Mouse (Mus musculus): ENCODE measurements around the gene Gcn1l1.

DNA sequence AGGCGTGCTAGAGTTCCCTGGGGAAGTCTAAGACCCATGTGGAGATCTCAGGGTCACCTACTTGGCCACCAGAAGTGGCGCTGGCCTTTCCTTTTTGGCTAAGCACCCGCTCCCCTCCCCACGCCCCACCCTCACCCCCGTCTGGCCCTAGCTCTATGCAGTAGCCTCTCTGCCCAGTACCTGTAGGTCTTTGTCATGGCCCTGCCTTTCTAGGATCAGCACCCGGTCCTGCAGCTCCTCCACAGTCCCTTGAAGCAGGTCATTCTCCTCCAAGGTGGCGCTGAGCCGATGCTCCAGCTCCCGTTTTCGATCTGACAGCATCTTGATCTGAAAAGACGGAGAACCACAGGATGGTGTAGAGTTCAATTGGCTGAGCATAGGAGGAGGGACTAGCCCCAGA lies 104.9 kb downstream of the Gcn1l1 start:
- TF ChIP-seq CTCF (IDR thresholded peaks at IDR 0.05; ENCODE audit: low read depth) (no peak), EP300 (IDR thresholded peaks at IDR 0.05; ENCODE audit: low read depth) (no peak)
